In genomic region chr6:37407876-37408275, GRCm38 (mm10) we compare ENCODE assay signal across 26 mouse cellular contexts. TPM values are rescaled to one million over a fixed set of nuclear protein-coding genes. Genes with fewer than 3 reads are reported as not detected.
DNase-seq lines count a peak whose midpoint lies in the region; ATAC-seq and TF ChIP-seq lines count a peak whose summit lies in the region.
"Had no signal": no experiment of that assay in that cellular context is flagged by ENCODE, and none has a peak within 500 bp of the region (broad histone marks: within the 10 kb centered on the region; RNA-seq: fewer than 3 reads in every experiment).

No protein-coding gene starts in this region.

- H3K27ac ChIP-seq in kidney, embryonic 15.5 days, result peak overlapping the region; percentile 67
- H3K27ac ChIP-seq in limb, embryonic 12.5 days, result no peak overlapping the region; the same call in 1 of the 2 replicates
- no peak overlapping the region for H3K27ac ChIP-seq in limb, embryonic 10.5 days
- no peak overlapping the region for H3K27ac ChIP-seq in limb, embryonic 14.5 days (replicated peaks; ENCODE audit: low read depth, low read length)
- H3K27ac ChIP-seq: embryonic facial prominence, embryonic 13.5 days; embryonic facial prominence, embryonic 15.5 days; forebrain, embryonic 10.5 days; forebrain, embryonic 12.5 days had no signal

- H3K27me3 ChIP-seq in kidney, embryonic 15.5 days, result no peaks in the 10 kb centered on the region
- no peaks in the 10 kb centered on the region for H3K27me3 ChIP-seq in limb, embryonic 12.5 days
- H3K27me3 ChIP-seq in limb, embryonic 10.5 days (ENCODE audit: low read depth, poor library complexity, severe bottlenecking), result no peaks in the 10 kb centered on the region
- no peaks in the 10 kb centered on the region for H3K27me3 ChIP-seq in limb, embryonic 14.5 days (ENCODE audit: control insufficient read depth, insufficient read depth, low read length)
- H3K27me3 ChIP-seq: CH12.LX; embryonic facial prominence, embryonic 13.5 days; embryonic facial prominence, embryonic 15.5 days; forebrain, embryonic 12.5 days had no signal

- no peak for DNase-seq in kidney, adult 18-20 months
- DNase-seq in limb, embryonic 10.5 days (ENCODE audit: low spot score), result no peak
- DNase-seq in limb, embryonic 14.5 days (ENCODE audit: low spot score), result no peak
- DNase-seq in layer of hippocampus, adult 8-10 months (ENCODE audit: low spot score in 2 of 2), result no peak
- DNase-seq: adrenal gland, adult 2 months; adrenal gland, postnatal 10 days; adrenal gland, postnatal 25 days; B cell, adult 2 months; cerebellum, adult 11 months; cerebellum, adult 18-20 months; cerebellum, adult 8-10 months; cerebellum, adult 9-11 months; cerebellum, postnatal 14 days; cerebellum, postnatal 36 days; embryo, embryonic 11 days had no signal

- H3K9ac ChIP-seq in kidney, embryonic 15.5 days, result no peak overlapping the region
- no peak overlapping the region for H3K9ac ChIP-seq in limb, embryonic 12.5 days (replicated peaks)
- H3K9ac ChIP-seq in limb, embryonic 14.5 days (ENCODE audit: low read depth, low read length, severe bottlenecking), result no peak overlapping the region
- H3K9ac ChIP-seq: embryonic facial prominence, embryonic 13.5 days; embryonic facial prominence, embryonic 15.5 days; forebrain, embryonic 12.5 days had no signal

- H3K4me1 ChIP-seq in kidney, embryonic 15.5 days, result peaks cover 83% of the 10 kb centered on the region
- peaks cover 66% of the 10 kb centered on the region for H3K4me1 ChIP-seq in limb, embryonic 12.5 days (replicated peaks)
- peaks cover 11% of the 10 kb centered on the region for H3K4me1 ChIP-seq in limb, embryonic 10.5 days
- H3K4me1 ChIP-seq in limb, embryonic 14.5 days (ENCODE audit: control insufficient read depth, insufficient read depth, low read length), result peaks cover 43% of the 10 kb centered on the region
- H3K4me1 ChIP-seq: forebrain, embryonic 12.5 days had no signal

- 77% methylated on average over 3 of the region's 3 CpGs for WGBS in kidney, embryonic 15.5 days
- WGBS in limb, embryonic 12.5 days, result 63% methylated on average over 3 of the region's 3 CpGs
- 92% methylated on average over 3 of the region's 3 CpGs for whole genome bisulfite sequencing in limb, embryonic 10.5 days
- WGBS in limb, embryonic 14.5 days, result 66% methylated on average over 3 of the region's 3 CpGs

- no peak overlapping the region for H3K4me3 ChIP-seq in kidney, embryonic 15.5 days (replicated peaks)
- H3K4me3 ChIP-seq in limb, embryonic 12.5 days (replicated peaks), result no peak overlapping the region
- H3K4me3 ChIP-seq in limb, embryonic 10.5 days, result no peak overlapping the region
- H3K4me3 ChIP-seq in limb, embryonic 14.5 days (replicated peaks; ENCODE audit: low read length), result no peak overlapping the region
- H3K4me3 ChIP-seq: embryonic facial prominence, embryonic 13.5 days; embryonic facial prominence, embryonic 15.5 days; erythroblast, embryonic 14.5 days; forebrain, embryonic 10.5 days; forebrain, embryonic 12.5 days had no signal

- no peak overlapping the region for H3K4me2 ChIP-seq in kidney, embryonic 15.5 days
- H3K4me2 ChIP-seq in limb, embryonic 12.5 days, result no peak overlapping the region
- no peak overlapping the region for H3K4me2 ChIP-seq in limb, embryonic 14.5 days (replicated peaks; ENCODE audit: low read depth, low read length, severe bottlenecking)
- H3K4me2 ChIP-seq: embryonic facial prominence, embryonic 13.5 days; embryonic facial prominence, embryonic 15.5 days; forebrain, embryonic 12.5 days had no signal

- no peak for TF ChIP-seq POLR2A in limb, embryonic 14.5 days (IDR thresholded peaks at IDR 0.05; ENCODE audit: borderline replicate concordance, extremely low read depth, insufficient read depth, insufficient read length)

- 0 out of 2 replicates have a peak, but pooled peaks cover 3% of the 10 kb centered on the region for H3K36me3 ChIP-seq in kidney, embryonic 15.5 days
- H3K36me3 ChIP-seq in limb, embryonic 12.5 days, result 0 out of 2 replicates have a peak, but pooled peaks cover 4% of the 10 kb centered on the region
- no peaks in the 10 kb centered on the region for H3K36me3 ChIP-seq in limb, embryonic 10.5 days
- peaks cover 8% of the 10 kb centered on the region; the same call in 1 of the 2 replicates for H3K36me3 ChIP-seq in limb, embryonic 14.5 days (ENCODE audit: control insufficient read depth, insufficient read depth, low read length)
- H3K36me3 ChIP-seq: embryonic facial prominence, embryonic 13.5 days; embryonic facial prominence, embryonic 15.5 days; forebrain, embryonic 10.5 days; forebrain, embryonic 12.5 days; G1E had no signal

- ATAC-seq in kidney, embryonic 15.5 days (replicated peaks; ENCODE audit: low FRiP score), result no peak
- peak; percentile 39; the same call in 1 of the 2 replicates for ATAC-seq in limb, embryonic 12.5 days (ENCODE audit: insufficient number of reproducible peaks, insufficient read depth, low FRiP score, low TSS enrichment, low read depth)
- peak; percentile 58; the same call in 1 of the 2 replicates for ATAC-seq in limb, embryonic 14.5 days (ENCODE audit: low FRiP score, low read depth)
- ATAC-seq: CD4-positive, CD25-positive, alpha-beta regulatory T cell, adult 4 months; forebrain, embryonic 14.5 days had no signal

- H3K9me3 ChIP-seq in kidney, embryonic 15.5 days (replicated peaks), result no peaks in the 10 kb centered on the region
- H3K9me3 ChIP-seq in limb, embryonic 12.5 days, result no peaks in the 10 kb centered on the region
- H3K9me3 ChIP-seq in limb, embryonic 10.5 days (replicated peaks), result no peaks in the 10 kb centered on the region
- H3K9me3 ChIP-seq in limb, embryonic 14.5 days (ENCODE audit: control insufficient read depth, low read length), result no peaks in the 10 kb centered on the region
- H3K9me3 ChIP-seq: embryonic facial prominence, embryonic 13.5 days; embryonic facial prominence, embryonic 15.5 days; forebrain, embryonic 10.5 days; forebrain, embryonic 12.5 days; G1E had no signal

RNA-seq across cellular contexts. Expression of gene Creb3l2, which starts 34.1 kb away (rescaled TPM):
- 31.1 and 31.4 TPM in 2 replicates for polyA plus RNA-seq in kidney, embryonic 15.5 days (2015; fragmentation: Nextera tagmentation; extraction: Ambion mirVana)
- 26.4 and 30.7 TPM in 2 replicates for polyA plus RNA-seq in limb, embryonic 12.5 days (2016; fragmentation: Nextera tagmentation; extraction: Ambion mirVana)
- 9.6 and 17.2 TPM in 2 replicates for polyA plus RNA-seq in limb, embryonic 10.5 days (2016; fragmentation: Nextera tagmentation; extraction: Ambion mirVana)
- polyA plus RNA-seq in limb, embryonic 14.5 days (2012; rRNA removed), result 51.7 and 60.1 TPM in 2 replicates
- polyA plus RNA-seq in limb, embryonic 14.5 days (2014; fragmentation: Nextera tagmentation; extraction: Ambion mirVana), result 44.4 and 48.2 TPM in 2 replicates
- total RNA-seq in layer of hippocampus, adult 8-10 months (2022), result 10 to 100 TPM; 10.3 to 15.9 (median 12.8) TPM
- polyA plus RNA-seq: G1E had no signal
